Mouse (Mus musculus): ENCODE measurements around the gene Olfr378.

Gene Olfr378

GRCm38 (mm10) chr11:73428377-73428776 lies at the start of gene Olfr378:
Olfr378 (minus strand) TSS chr11:73428477.
- DNase-seq, result no peak

- no peak for DNase-seq
Observed at GRCm38 (mm10) chr11:73457408-73457807, 29.1 kb upstream of the Olfr378 start, which contains the start of gene Olfr380. Olfr380 (minus strand) TSS chr11:73457508.

GRCm38 (mm10) chr11:73399514-73399913 lies 28.8 kb downstream of the Olfr378 start, which contains the start of gene Olfr1:
Olfr1 (minus strand) TSS chr11:73399614.
- no peak for DNase-seq

GRCm38 (mm10) chr11:73395374-73395773 lies 32.9 kb downstream of the Olfr378 start:
- DNase-seq, result no peak
